Mouse (Mus musculus) monocyte, adult 59 days (primary cell): ENCODE measurements around the gene Orc4. TPM values are rescaled to one million over a fixed set of nuclear protein-coding genes. Genes with fewer than 3 reads are reported as not detected.

Source experiments
- total RNA-seq, 2 experiments: library from RNA; stranded (reverse); gene quantifications; one replicate each; pipeline ENCODE4 v1.2.4; 2023

Gene Orc4
- 10 to 100 TPM; 48.6 to 63.5 TPM for total RNA-seq

GRCm38 (mm10) chr2:48950252-48950315, at the start of gene Orc4:
Orc4 (minus strand) TSS chr2:48950277.

GRCm38 (mm10) chr2:48948841-48949584, 1.1 kb downstream of the Orc4 start, which contains the start of gene Mbd5:
Mbd5 (plus strand) TSS chr2:48949508.

Other genes starting within 250 kb of the Orc4 start
- gene Acvr2a, start 136.2 kb downstream of the Orc4 start, total RNA-seq = 10 to 100 TPM in 1 of 2 experiments, 1 to 10 TPM in 1; 8.0 to 10.1 TPM
- 10 to 100 TPM; 32.8 to 42.2 TPM for gene Mbd5, start 769 bp downstream of the Orc4 start, total RNA-seq